Mouse (Mus musculus) spleen, adult 2 months (tissue): Measurements from ENCODE around the gene Serpinb1a.

ENCODE experiments used
- CTCF ChIP-seq: fragments of 200-500 bp; IDR thresholded peaks from 2 replicates; pipeline ENCODE4 v1.5.1; 2011; ENCODE audit warnings: mild to moderate bottlenecking, inconsistent platforms; ENCODE audit not compliant: insufficient read depth, insufficient read length, insufficient replicate concordance; ENCODE audit errors: extremely low read depth
- POLR2A ChIP-seq: fragments of 200-500 bp; IDR thresholded peaks from 2 replicates; pipeline ENCODE4 v1.6.1; 2011; ENCODE audit warnings: low read depth, low read length, inconsistent platforms

DNA sequence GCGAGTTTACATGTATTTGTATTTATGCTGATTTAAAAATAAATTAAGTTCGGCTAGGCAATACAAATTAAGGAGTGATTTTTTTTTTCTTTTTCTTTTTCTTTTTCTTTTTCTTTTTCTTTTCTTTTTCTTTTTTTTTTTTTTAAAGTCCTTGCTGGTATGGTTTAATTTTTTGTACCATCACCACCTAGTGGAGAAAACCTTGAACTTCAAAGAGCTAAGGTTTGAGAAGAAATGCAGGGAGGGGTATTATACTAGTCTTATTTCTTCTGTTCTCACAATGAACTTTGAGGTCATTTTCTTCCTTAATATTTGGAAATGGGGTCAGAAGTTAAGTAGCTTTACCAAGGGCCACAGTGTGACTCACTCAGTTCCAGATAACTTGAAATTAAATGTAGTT is 51.9 kb downstream of the Serpinb1a start:
- TF ChIP-seq POLR2A: no peak
- no peak for TF ChIP-seq CTCF
